Mouse (Mus musculus): Measurements from ENCODE around the gene Ski.

The Ski gene

DNA sequence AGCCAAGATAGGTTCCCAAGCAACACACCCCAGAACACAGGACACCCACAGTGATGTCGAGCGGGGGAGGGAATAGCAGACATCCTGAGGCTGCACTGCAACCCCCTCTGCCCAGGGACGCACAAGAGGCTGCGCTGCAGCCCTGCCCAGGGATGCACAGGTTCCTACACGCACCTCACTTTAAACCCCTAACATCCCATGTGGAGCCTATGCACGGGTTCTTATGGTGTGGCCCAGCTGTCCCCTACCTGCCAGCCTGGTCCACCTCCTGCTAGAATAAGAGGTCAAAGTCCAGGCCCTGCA, 8.7 kb downstream of the Ski start:
- no peak for DNase-seq (ENCODE audit: low read depth)

DNA sequence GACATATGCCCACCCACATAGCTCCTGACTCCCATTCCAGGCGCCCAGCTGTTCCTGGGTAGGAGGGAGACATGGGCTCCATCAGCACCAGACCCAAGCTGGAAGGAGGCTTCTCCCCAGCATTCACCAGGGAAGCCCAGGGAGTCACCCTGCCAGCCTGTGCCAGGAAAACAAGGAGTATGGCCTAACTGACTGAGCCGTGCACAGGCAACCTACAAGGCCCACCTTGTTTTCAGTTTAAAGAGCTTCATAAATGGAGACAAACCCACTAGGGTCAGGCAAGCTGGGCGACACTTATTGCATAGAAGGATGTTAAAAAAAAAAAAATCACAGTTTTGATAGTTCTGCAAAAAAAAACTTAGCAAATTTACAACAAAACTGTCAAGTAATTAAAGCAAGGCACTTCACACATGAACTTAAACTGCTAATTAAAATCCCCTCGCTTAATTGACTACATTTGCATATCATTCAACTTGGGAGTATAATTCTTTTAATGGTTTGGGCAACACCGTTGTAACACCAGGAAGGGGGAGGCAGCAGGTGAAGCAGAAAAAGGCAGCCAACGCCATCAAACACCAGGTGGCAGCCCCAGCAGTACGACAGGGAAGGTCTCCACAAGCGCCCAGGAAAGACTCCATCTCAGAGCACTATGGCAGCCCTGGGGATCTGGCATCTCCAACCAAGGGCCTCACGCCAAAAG, 9.2 kb downstream of the Ski start:
- no peak for DNase-seq (ENCODE audit: low read depth)

DNA sequence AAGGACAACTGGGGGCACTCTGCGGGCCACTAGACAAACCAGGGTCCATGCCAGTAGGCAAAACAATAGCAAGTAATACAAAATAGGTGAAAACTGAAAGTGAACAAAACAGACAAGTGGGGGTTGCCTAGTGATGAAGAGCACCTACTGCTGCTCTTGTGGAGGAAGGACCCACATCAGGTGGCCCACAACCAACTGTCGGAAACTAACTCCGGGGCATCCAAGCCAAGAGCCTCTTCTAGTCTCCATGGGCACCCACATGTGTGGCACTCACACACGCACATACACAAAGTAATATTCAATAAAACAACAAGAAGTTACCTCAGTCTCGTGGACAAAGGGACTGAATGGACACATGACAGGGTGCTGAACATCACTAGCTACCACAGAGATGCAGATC, 12.9 kb downstream of the Ski start:
- no peak for DNase-seq (ENCODE audit: low read depth)

DNA sequence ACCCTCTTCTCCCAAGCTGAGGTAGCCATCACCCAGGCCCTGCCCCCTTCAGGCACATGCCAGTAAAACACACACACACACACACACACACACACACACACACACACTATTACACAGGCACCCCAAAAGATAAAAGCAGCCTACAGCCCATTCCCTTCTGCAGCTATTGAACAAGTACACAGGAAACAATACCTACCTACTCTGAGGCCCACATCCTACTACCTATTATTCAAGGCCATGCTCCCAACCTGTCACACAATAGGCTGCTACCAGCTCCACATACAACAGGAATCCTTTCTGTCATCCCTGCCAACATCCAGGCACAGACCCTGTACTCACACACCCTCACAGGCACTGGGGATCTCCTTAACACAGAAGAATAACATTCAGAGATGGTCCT, 13.3 kb downstream of the Ski start:
- DNase-seq (ENCODE audit: low read depth), result no peak

DNA sequence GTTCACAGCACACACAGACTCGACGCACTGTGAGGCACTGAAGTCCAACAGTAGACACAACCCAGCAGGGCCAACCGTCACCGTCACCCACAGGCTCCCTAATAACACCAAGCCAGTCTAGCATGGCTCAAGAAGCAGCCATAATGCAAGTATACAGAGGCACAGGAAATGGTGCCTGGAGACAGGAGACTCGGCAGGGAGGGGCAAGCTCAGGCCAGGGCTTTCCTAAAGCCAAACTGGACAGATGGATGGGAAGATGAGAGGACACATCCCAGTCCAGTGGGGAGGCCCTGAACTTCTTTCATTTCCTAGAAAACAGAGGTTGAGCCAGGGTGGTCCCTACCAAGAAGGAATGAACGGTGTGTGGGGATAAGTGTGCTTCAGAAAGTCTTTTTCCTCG, 13.8 kb downstream of the Ski start:
- DNase-seq (ENCODE audit: low read depth), result no peak

DNA sequence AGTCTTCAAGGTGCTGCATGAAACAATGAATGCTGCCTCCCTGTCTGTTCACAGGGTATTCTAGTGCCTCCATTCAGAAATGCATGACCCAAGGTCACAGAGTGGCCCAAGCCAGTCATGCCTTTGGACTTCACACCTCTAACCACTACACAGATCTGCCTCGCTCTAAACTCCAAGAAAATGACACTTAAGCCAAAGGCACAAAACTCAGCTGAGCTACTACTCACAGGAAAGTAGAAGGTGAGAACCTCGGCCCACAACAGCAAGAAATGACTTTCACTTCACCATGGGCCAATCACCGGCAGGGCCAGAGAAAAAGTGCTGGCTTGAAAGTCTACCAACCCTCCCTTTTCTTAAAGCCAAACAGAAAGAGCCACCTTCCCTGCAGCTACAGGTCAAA, 14.6 kb downstream of the Ski start:
- no peak for DNase-seq (ENCODE audit: low read depth)

DNA sequence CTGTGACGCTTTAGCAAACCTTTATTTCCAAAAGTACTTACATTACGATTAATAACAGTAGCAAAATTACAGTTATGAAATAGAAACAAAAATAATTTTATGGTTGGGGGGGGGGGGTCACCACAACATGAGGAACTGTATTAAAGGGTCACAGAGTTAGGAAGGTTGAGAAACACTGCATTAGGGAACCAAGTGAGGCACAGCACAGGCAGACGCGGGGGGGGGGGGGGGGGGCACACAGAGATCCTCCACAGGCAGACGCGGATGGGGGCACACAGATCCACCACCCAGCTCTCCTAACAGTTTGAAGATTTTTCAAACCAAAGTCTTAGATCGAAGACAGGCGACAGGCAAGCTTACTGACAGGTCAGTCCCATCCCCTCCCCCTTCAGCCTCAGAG, 15.9 kb downstream of the Ski start:
- no peak for DNase-seq (ENCODE audit: low read depth)

DNA sequence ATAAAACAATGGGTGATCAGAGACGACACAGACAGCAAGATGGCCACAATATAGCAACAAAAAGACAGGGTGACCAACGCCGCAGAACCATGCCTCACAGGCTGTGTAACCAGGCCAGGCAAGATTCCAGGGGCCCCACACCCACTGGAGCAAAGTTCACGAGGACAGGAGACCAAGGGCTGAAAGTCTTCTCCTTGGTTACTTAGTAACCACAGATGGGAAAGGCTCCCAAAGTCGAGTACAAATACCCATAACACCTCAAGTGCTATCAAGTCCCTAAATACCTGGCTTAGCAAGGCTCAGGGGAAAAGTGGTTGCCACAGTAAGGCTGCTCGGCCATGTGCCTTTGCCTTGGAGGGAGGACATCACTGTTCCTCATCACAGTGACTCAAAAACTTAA, 16.5 kb downstream of the Ski start:
- DNase-seq (ENCODE audit: low read depth), result no peak

DNA sequence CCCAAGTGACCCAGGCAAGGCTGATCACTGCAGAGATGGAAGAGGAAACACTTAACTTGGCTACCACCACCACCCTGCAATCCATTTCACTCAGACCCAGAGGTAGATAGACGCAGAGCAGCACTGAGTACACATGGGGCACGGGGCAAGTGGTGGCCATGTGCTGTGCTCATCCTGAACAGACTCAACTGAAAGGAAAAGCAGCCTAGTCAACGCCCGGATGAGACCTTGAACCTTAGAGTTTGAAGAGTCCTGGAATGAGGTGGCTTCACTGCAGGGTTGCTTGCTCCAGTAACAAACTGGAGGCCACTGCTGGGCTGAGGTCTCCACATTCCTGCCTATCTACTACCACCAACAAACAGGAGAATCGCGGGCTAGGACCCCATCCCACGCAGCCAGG, 20.6 kb downstream of the Ski start:
- DNase-seq (ENCODE audit: low read depth), result no peak

DNA sequence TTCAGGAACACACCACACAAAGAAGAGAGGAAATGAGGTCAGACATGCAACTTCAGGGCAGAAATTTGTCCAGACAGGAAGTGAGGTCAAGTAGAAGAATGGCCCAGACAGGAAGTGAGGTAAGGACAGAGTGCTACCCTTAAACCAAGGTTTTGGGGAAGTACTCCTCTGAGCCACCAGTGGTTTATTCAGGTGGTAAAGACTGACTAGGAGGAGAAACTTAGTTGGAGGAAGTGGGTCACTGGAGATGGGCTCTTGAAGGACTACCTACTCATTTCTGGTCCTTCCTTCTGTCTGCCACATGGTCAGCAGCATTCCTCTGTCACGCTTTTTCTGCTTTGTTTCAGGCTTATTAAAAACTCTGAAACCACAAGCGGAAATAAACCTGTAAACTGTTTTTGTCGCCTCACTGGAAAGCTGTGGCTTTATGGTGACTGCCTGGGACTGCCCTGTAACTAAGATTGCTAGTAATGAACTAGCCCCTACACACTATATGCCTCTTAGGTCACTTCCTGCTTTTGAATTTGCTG, 21.5 kb downstream of the Ski start:
- DNase-seq (ENCODE audit: low read depth), result no peak

DNA sequence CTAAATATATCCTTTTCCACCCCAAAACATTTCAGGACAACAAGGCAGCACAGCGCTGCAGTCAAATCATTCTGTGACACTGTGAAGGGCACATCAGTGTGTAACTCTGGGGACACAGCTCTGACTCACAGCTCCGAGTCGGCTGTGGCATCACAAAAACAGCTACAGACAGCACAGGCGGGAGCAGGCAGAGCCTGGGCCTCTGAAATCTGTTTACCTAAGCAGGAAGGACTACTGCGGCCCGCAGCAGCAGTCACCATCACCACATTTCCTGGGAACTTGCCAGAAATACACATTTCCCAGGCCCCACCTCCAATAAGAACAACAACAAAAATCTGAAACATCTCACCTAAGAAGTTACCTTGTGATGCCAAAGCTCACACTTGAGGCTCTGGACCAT, 24.7 kb downstream of the Ski start:
- DNase-seq (ENCODE audit: low read depth), result no peak

DNA sequence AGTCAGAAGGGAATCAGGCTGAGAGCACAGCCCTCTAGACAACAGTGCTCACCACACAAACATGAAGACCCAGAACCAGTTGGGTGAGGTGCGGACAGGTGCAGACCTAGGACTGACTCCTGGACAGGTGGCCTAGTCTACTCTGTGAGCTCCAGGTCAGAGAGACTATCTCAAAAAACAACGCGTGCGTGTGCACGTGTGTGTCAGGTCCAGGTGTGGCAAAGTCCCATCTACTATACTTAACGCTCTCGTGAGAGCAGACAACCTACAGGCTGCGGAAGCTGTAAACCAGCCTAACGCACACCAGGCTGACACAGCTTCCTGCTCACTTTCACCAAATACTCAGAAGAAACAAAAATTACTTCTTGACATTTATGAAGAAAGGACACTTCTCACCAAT, 27.2 kb downstream of the Ski start:
- no peak for DNase-seq (ENCODE audit: low read depth)

DNA sequence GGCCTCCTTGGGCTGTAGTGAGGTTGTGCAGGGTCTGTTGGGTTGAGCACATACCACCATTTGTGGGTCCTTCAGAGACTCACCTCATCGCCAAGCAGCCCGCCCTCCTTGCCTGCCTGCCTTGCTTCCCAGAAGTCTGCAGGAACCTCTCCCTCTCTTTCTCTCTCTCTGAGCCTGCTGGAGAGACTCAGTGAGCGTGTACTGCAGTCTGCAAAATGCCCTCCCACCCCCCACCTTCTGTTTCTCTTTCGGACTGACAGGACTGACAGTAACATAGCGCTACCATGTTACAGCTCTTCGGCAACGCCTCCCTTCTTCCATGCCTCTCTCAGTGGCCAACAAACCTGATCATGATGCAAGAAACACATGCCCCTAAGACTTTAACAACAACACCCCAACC, 32.1 kb downstream of the Ski start:
- no peak for DNase-seq (ENCODE audit: low read depth)

DNA sequence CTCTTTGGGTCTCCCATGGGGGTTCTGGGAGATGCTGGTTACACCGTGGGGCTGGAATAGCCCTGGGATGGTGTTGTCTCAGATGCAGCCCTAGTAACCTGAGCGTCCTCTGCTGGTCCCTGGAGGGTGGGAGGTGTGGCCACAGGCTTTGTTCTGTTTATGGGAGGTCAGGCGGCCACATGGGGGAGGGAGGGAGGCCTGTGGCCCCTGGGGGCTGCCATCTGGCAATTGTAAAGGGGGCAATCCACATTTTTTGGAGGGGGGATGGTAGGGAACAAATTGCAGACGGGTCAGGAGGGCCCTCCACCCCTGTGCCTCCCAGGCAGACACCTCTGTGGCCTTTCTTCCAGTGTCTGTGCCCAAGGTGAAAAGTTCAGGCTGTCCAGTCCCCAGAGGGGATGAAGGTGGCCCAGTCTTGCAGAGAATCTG, 32.7 kb downstream of the Ski start:
- no peak for DNase-seq (ENCODE audit: low read depth)

DNA sequence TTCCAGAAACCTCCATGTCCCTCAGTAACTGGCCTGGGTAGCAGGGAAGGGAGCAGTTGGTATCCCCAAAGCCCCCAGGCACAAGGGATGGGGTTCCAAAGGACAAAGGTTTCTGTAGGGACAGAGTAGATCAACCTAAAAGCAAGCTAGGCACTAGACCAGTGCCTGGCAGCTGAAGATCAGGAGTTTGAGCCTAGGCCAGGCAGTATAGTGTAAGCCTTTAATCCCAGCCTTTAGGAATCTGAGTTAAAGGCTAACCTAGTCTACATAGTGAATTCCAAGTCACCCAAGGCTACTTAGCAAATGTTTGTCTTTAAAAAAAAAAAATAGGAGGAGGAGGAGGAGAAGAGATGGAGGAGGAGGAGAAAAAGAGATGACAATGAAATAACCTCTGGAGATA, 33.6 kb downstream of the Ski start:
- no peak for DNase-seq (ENCODE audit: low read depth)

DNA sequence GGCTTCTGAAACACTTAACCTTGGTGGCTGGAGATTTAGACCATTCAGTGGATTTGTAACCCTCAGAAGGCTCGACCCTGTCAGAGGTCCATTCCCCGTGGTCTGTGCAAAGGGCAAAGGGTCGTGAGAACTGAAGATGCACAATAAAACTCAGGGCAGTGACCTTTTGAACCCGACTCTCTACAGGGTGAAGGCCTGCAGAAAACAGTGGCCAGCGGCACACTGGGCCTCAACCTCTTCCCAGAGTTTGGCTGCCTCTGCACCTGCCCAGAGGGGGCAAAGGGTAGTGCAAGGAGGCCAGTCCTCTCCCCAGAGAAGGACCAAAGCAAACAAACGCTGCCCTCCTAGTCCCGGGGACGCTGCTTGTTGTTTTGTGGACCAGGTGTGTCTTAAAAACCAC, 34.1 kb downstream of the Ski start:
- no peak for DNase-seq (ENCODE audit: low read depth)

DNA sequence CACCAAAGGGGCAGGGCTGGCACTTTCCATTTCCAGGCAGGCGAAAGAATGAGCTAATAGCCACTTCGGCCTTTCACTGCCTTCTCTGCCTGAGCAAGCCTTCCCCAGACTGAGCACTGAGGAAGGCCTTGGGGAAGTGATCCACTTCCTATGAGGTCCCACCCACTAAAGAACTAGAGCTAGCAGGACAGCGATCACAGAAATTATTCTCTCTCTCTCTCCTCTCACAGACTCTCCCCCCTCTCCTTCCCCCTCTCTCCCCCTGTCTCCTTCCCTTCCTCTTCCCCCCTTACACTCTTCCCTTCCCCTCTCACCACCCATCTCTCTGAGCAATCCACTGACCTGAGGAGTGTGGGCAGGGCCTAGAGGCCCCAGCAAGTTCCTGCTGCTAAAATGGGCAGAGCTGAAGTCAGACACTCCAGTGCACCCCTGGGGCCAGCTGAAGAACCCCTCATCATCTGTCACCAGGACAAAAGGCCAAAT, 35.2 kb downstream of the Ski start:
- DNase-seq (ENCODE audit: low read depth), result no peak

DNA sequence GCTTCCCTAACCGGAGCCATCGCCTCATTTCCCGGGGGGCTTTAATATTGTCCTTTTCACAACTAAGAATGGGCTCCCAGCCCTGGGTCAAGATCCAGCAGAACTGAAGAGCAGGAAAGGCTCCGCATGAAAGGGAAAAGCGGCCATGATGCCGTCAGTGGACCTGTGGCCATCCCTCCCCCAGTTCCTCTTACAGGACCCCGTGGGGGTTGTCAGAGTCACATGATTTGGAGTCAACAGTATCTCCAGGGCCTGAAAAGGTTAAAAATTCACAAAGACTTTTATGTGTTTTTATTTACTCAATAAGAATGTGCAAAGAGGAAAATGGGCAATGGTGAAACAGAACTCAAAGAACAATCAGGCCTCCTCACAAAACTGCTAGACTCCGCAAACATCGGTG, 36.5 kb downstream of the Ski start:
- DNase-seq (ENCODE audit: low read depth), result no peak

DNA sequence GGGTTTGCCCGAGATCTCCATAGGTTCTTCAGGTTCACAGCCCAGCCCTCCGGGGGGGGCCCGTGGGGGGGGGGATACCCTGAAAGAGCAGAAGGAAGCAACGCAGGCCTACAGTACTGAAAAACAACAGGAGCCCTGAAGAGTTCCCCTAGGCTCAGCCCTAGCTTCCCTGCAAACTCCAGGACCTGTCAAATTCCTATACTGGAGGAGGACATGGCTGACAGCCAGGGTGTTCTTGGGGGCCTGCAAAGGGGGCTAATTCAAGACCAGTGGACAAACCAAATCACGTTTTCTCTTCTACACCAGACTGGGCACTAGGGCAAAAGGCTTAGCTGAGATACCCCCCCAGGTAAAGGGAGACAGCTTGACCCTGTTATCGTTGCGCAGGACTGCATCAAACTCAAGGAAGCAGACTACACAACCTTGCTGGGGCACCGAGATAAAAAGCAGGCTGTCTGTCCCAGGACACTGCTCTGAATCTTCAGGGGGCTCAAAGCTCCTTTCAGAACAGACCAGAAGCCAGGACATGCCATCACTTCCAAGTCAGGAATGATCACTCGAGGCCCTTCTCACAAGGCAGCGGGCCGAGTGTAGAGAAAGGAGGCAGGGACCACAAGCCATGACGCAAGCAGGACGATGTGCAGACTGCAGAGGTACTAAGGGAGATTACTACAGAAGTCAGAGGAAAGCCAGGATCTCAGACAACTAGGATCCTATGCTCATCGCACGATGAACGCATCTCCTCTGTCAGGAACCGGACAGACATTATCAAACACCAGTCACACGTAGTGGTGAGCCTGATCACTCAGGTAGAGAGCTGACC, 37.9 kb downstream of the Ski start:
- DNase-seq (ENCODE audit: low read depth), result no peak

DNA sequence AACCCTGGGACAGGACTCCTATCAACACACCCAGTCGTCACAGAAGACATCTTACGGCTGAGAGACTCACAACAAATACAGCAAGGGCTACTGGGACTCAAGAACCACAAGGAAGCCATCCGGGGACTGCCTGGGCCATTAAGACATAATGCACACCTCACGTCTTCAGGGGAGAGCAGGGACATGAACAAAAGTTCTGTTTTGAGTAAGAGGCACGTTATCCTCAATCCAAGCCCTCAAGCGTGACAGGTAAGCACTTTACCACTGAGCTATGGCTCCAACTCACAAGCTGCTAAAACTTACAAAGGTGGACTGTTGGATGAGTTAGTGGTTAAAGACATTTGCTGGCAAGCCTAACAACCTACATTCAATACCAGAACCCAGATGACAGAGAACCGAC, 39.2 kb downstream of the Ski start:
- no peak for DNase-seq (ENCODE audit: low read depth)

DNA sequence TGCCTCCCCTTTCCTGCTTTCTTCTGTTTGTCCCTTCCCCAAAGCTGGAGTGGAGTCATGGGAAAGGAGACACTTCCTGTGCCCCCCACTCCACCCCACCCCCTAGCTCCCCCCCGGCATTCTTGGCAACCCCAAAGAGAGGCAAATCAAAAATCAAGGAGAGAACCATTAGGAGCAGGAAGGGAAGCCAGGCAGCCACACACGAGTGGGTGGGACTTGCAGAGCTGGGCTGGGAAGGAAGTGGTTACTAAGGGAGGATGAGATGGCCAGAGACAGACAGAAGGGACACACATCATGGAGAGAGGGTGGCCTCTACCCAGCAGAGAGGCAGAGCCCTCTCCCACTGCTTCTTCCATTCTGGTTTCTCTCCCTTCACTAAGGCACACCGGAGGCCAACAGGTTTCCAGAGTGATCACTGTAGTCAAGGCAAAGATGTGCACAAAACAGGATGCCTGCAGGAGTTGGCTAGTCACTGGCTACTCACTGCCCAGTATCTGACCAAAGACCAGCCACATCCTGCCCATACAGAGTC, 43.3 kb downstream of the Ski start:
- DNase-seq (ENCODE audit: low read depth), result no peak

DNA sequence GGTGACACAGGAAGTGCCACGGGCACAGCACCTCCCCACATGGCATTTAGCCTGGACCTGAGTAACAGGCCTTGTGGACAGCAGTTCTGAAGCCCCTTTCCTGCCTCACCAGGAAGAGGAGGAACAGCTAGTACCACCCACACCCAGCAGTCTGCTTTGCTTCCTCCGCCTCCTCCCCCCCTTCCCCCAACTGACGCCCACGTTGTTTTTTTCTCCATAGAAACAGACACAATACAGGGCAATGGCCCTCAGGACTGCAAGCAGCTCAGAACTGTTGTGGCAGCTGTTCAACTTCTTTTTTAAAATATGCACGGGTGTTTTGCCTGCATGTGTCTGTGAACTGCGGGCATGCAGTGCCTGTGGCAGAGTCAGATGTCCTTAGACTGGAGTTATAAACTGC, 44.1 kb downstream of the Ski start:
- DNase-seq (ENCODE audit: low read depth), result peak; percentile 68

DNA sequence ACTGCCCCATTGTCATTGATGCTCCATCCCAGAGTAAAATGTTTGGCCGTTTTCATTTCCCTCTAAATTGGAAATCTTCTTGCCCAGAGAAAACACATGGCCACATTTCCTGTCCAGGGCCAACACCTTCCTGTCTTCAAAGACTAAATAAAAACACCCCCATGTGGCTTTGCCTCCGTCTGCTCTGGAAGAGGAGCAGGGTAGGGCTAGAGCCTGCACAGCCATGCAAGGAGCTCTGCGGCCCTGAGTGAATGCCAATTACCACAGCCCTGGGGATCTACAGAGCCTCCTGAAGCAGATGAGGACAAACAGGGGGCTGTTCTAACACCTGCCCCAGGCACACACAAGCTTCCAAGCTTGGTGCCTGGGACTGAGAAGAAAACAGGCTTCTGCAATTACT, 46.2 kb downstream of the Ski start:
- no peak for DNase-seq (ENCODE audit: low read depth)

All from fibroblast of lung, adult 2 months (primary cell).